Mouse (Mus musculus) lung, postnatal 0 days (tissue): ENCODE data around the gene Nck2. TPM values are rescaled to one million over a fixed set of nuclear protein-coding genes. Genes with fewer than 3 reads are reported as not detected.

Source experiments
- ATAC-seq: fragments of 200-750 bp; cut with Nextera tagmentation; 2 replicates; pipeline ENCODE4 v1.8.0; 2017; ENCODE audit warnings: moderate library complexity
- DNase-seq: peaks from one replicate; pipeline ENCODE4 v3.0.0-alpha.2; 2016; ENCODE audit warnings: low spot score
- H3K27ac ChIP-seq: fragments of 300-500 bp; sonication (generic); 2 replicates; pipeline ENCODE4 v1.5.1; 2014; ENCODE audit warnings: antibody characterized with exemption, mild to moderate bottlenecking, low read length, mixed read lengths
- H3K27me3 ChIP-seq: fragments of 300-500 bp; sonication (generic); replicated peaks from 2 replicates; pipeline ENCODE4 v1.6.1; 2014; ENCODE audit warnings: low read length, mixed read lengths; ENCODE audit not compliant: insufficient read depth
- H3K36me3 ChIP-seq: fragments of 300-500 bp; sonication (generic); 2 replicates; pipeline ENCODE4 v1.6.1; 2014; ENCODE audit warnings: low read length, mixed read lengths; ENCODE audit not compliant: insufficient read depth
- H3K4me1 ChIP-seq: fragments of 300-500 bp; sonication (generic); 2 replicates; pipeline ENCODE4 v1.6.1; 2014; ENCODE audit warnings: antibody characterized with exemption, low read depth, low read length, mixed read lengths; ENCODE audit not compliant: insufficient read depth
- H3K4me2 ChIP-seq: fragments of 300-500 bp; sonication (generic); replicated peaks from 2 replicates; pipeline ENCODE4 v1.6.1; 2014; ENCODE audit warnings: low read depth, mild to moderate bottlenecking, low read length, moderate library complexity, mixed read lengths
- H3K4me3 ChIP-seq: fragments of 300-500 bp; sonication (generic); 2 replicates; pipeline ENCODE4 v1.5.1; 2014; ENCODE audit warnings: low read depth, low read length
- H3K9ac ChIP-seq: fragments of 300-500 bp; sonication (generic); replicated peaks from 2 replicates; pipeline ENCODE4 v1.6.1; 2014; ENCODE audit warnings: low read depth, mild to moderate bottlenecking
- H3K9me3 ChIP-seq: fragments of 300-500 bp; sonication (generic); 2 replicates; pipeline ENCODE4 v1.6.1; 2016; ENCODE audit warnings: low read length, mixed read lengths
- CTCF ChIP-seq: IDR thresholded peaks from 2 replicates; pipeline ENCODE4 v1.5.1; 2016; ENCODE audit warnings: antibody characterized with exemption, mild to moderate bottlenecking
- EP300 ChIP-seq: IDR thresholded peaks from 2 replicates; pipeline ENCODE4 v1.6.1; 2016; ENCODE audit warnings: antibody characterized with exemption, mild to moderate bottlenecking, control low read depth
- WGBS: fragments of 180-500 bp; shearing (Covaris S2); extraction: QIAGEN DNeasy Blood & Tissue Kit; methylation state at CpG from one replicate; pipeline ENCODE4 v1.1.7; 2014; 5-methylcytosine and 5-hydroxymethylcytosine counted together
- polyA plus RNA-seq: library from polyadenylated mRNA; unstranded; fragments of >200 nt; fragmentation: Nextera tagmentation; extraction: Ambion mirVana; gene quantifications from 2 replicates; pipeline ENCODE4 v1.2.1, GENCODE M21; 2015

Nck2 gene
- polyA plus RNA-seq, 1 experiment from 2014 or later: 34.0 TPM

DNA sequence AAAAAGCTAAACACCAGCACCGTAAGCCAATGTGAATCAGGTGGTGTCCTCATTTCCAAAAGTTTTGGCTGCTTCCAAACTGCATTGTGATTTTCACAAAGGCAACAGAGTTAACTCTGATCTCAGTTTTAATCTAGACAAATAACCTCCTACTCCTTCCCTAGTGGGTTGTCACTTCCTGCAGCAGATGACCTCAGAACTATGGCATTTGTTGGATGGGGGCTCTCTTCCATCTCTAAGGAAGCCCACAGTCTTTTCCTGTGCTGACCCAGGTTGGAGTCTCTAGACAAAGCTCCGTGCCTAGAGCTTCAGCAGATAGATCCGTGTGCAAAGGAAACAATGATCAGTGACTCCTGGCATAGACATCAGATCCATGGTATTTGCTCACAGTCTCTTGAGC is 31.1 kb upstream of the Nck2 start:
- peak; percentile 42 for DNase-seq
- 36% methylated on average over 3 of the region's 3 CpGs for WGBS
- H3K4me2 ChIP-seq: no peak overlapping the region
- no peak overlapping the region for H3K4me3 ChIP-seq
- no peak overlapping the region for H3K27ac ChIP-seq
- H3K36me3 ChIP-seq: no peaks in the 10 kb centered on the region
- no peak for TF ChIP-seq EP300
- TF ChIP-seq CTCF: no peak
- H3K27me3 ChIP-seq: no peaks in the 10 kb centered on the region
- H3K9ac ChIP-seq: no peak overlapping the region
- peaks cover 5% of the 10 kb centered on the region; the same call in 1 of the 2 replicates for H3K4me1 ChIP-seq
- no peaks in the 10 kb centered on the region for H3K9me3 ChIP-seq
- peak; percentile 77 for ATAC-seq

DNA sequence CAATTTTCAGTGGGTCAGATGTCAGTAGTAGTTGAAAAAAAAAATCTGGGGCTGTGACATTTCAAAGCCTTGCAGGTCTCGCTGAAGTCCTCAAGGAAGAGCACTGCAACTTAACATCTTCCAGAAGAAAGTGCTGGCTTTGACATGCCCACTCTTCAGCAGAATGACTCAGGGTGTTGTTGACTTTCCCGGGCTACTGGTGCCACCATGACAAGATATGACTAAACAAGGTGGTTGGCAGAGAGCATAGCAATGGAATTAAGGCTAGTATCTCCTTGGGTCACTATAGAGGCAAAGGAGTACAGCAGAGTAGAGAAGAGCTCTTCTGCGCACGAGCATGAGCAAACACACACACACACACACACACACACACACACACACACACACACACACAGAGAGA is 30.6 kb upstream of the Nck2 start:
- 55% methylated on average over 4 of the region's 4 CpGs for WGBS
- H3K27me3 ChIP-seq: no peaks in the 10 kb centered on the region
- H3K9me3 ChIP-seq: no peaks in the 10 kb centered on the region
- H3K27ac ChIP-seq: no peak overlapping the region
- ATAC-seq (no peak), DNase-seq (no peak)
- TF ChIP-seq EP300: no peak
- TF ChIP-seq CTCF: no peak
- no peak overlapping the region for H3K4me2 ChIP-seq
- no peak overlapping the region for H3K4me3 ChIP-seq
- H3K9ac ChIP-seq: no peak overlapping the region
- H3K4me1 ChIP-seq: peaks cover 5% of the 10 kb centered on the region; the same call in 1 of the 2 replicates
- no peaks in the 10 kb centered on the region for H3K36me3 ChIP-seq

DNA sequence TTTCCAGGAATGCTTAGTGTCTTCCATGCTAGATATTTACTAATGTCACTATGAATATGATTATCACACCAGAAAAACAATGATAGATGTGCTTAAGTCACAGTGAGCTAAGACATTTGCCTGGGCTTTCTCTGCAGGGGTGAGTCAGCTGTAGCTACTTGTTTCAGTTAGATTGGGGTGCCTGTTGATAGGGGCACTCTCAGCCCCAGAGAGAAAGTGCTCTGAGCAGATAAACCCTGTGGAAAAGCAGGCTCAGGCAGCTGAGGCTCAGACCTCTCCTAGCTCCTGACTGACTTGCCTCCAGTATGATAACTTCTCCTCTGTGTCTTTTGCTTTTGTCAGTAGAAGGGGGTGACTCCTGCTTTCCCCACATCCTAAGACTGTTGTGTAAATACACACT is 30.2 kb upstream of the Nck2 start:
- TF ChIP-seq EP300: no peak
- no peak for TF ChIP-seq CTCF
- ATAC-seq (no peak), DNase-seq (no peak)
- Histone ChIP-seq H3K4me3 (no peak overlapping the region), H3K9ac (no peak overlapping the region), H3K36me3 (no peaks in the 10 kb centered on the region), H3K27me3 (no peaks in the 10 kb centered on the region), H3K27ac (no peak overlapping the region), H3K9me3 (no peaks in the 10 kb centered on the region), H3K4me2 (no peak overlapping the region), H3K4me1 (peaks cover 5% of the 10 kb centered on the region; the same call in 1 of the 2 replicates)

DNA sequence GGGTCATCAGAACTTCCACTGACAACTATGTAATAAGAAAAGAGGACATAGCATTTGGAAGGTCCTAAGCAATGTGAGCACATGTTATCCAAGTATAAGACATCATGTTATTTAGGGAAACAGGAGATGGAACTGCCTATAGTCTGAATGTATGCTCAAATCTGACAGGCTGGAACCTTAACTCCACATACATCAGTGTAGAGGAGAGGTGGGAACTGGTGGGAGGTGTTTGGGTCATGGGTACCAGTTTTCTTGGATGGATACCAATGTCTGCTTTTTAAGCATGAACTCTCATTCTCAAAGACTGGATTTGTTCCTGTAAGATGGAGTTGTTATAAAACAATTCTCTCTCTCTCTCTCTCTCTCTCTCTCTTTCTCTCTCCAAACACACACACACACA is 29.4 kb upstream of the Nck2 start:
- Histone ChIP-seq H3K4me1 (peaks cover 5% of the 10 kb centered on the region; the same call in 1 of the 2 replicates), H3K9ac (no peak overlapping the region), H3K36me3 (no peaks in the 10 kb centered on the region), H3K4me3 (no peak overlapping the region), H3K9me3 (no peaks in the 10 kb centered on the region), H3K27ac (no peak overlapping the region), H3K27me3 (no peaks in the 10 kb centered on the region), H3K4me2 (no peak overlapping the region)
- TF ChIP-seq EP300 (no peak), CTCF (no peak)
- ATAC-seq (no peak), DNase-seq (no peak)

DNA sequence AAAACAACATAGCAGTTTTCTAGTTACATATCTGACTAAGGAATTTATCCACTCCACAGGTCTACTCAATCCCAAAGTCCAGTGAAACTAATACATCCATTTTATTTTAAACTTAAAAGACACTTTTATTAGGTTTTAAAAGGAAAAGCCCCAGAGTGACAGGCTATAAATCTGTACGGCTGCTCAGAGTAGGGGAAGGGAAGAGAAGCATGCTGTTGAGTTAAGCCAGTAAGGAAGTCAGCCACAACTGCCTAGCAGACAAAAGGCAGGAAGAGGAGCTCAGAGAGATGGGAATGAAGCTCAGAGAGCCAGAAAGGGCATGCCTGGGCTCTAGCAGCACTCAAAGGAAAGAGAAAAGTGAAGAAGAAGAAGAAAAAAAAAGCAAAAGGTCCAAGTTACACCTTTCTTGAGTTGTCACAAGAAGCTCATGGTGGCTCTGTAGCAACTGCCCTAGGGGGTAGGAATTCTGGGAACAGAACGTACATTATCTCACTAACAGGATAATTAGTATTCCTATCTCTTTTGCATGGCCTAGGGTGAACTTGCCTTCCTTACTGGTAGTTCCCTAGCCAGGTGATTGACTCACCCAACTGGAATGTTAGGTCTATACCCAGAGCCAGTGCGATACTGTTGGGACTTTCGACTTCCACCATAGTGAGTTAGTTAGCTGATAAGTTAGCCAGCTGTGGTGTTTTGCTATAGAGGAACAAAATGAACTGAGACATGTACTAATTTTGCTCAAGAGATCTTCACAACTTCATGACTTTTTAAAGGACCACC is 21.2 kb upstream of the Nck2 start:
- Histone ChIP-seq H3K27ac (no peak overlapping the region), H3K4me3 (no peak overlapping the region), H3K4me1 (peaks cover 5% of the 10 kb centered on the region; the same call in 1 of the 2 replicates), H3K9me3 (no peaks in the 10 kb centered on the region), H3K27me3 (no peaks in the 10 kb centered on the region), H3K4me2 (no peak overlapping the region), H3K9ac (no peak overlapping the region), H3K36me3 (no peaks in the 10 kb centered on the region)
- ATAC-seq: no peak
- TF ChIP-seq EP300: no peak
- no peak for TF ChIP-seq CTCF
- 70% methylated on average over 4 of the region's 4 CpGs for WGBS
- DNase-seq: no peak

DNA sequence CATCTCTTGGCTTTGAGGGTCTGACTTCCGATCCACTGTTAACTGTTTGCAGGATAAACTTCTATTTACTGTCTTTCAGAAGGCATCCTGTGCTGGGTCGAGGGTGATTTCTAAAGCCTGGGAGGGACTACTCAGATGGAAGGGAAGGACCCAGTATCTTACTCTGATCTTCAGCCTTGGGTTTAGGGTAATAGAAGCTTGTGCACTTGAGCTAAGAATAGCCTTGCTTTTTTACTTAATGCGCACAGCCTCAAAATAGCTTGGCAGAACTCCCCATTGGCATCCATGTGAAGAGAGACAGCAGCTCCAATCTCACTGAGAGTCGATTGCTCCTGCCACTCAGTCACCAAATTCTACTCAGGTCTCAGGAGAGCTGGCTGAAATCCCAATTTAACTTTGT is 17.9 kb upstream of the Nck2 start:
- TF ChIP-seq CTCF: no peak
- no peaks in the 10 kb centered on the region for H3K36me3 ChIP-seq
- ATAC-seq (peak; percentile 43), DNase-seq (peak; percentile 32)
- no peaks in the 10 kb centered on the region for H3K9me3 ChIP-seq
- H3K27me3 ChIP-seq: no peaks in the 10 kb centered on the region
- no peak overlapping the region for H3K9ac ChIP-seq
- no peak overlapping the region for H3K4me3 ChIP-seq
- H3K4me1 ChIP-seq: peaks cover 5% of the 10 kb centered on the region; the same call in 1 of the 2 replicates
- WGBS: 21% methylated on average over 4 of the region's 4 CpGs
- H3K27ac ChIP-seq: no peak overlapping the region
- no peak overlapping the region for H3K4me2 ChIP-seq
